Mouse (Mus musculus) heart, adult 2 months (tissue): ENCODE measurements around the gene Lbx1.

ENCODE experiments used
- CTCF ChIP-seq: fragments of 200-600 bp; IDR thresholded peaks from 2 replicates; pipeline ENCODE4 v1.8.1; 2022; ENCODE audit warnings: antibody characterized with exemption, mild to moderate bottlenecking, moderate library complexity
- POLR2A ChIP-seq: fragments of 200-500 bp; IDR thresholded peaks from 2 replicates; pipeline ENCODE4 v1.6.1; 2011; ENCODE audit warnings: mild to moderate bottlenecking, low read depth, low read length, control low read depth; ENCODE audit not compliant: insufficient read depth

DNA sequence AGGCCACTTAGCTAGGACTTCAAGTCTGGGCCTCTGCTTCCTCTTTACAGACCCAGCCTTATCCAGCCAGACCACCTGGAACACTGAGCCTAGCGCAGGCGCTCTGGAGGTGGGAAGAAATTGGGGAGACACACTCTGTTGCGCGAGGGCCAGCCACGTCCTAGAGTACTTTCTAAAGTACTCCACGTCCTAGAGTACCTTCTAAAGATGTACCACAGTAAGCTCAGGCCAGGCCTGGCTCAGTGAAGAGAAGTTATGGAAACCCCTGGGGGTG lies 11.4 kb downstream of the Lbx1 start:
- no peak for TF ChIP-seq POLR2A
- TF ChIP-seq CTCF, result no peak
